Mouse (Mus musculus): ENCODE results near the gene Vps36.

DNA sequence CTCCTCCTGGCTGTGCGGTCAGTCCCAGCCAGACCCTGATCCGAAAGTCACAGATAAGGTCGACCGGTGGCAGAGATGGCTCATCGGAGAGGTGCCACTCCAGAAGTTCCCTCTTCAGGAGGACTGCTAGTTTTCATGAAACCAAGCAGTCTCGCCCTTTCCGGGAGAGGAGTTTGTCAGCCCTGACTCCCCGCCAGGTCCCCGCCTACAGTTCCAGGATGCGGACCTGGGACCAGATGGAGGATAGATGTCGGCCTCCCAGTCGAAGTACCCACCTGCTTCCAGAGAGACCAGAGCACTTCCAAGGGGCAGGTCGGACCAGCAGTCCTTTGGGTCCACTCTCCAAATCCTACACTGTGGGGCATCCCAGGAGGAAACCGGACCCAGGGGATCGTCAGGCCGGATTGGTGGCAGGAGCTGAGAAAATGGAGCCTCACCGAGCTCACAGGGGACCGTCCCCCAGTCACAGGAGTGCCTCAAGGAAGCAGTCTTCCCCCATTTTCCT is 66.4 kb downstream of the Vps36 start:
- no peak for TF ChIP-seq GATA1 (IDR thresholded peaks at IDR 0.05; ENCODE audit: borderline replicate concordance, low read length)
- TF ChIP-seq FLI1 (IDR thresholded peaks at IDR 0.05; ENCODE audit: low read length), result no peak

Data from megakaryocyte, embryonic 14.5 days (primary cell).